Mouse (Mus musculus) left cerebral cortex, postnatal 36 days (tissue): ENCODE measurements around the gene Foxc1. TPM values are rescaled to one million over a fixed set of nuclear protein-coding genes. Genes with fewer than 3 reads are reported as not detected.

Source experiments
- DNase-seq, 2 experiments: peaks; one replicate each; pipeline ENCODE4 v3.0.0; 2021 to 2022; ENCODE audit warnings: low spot score in 2 of 2, mixed read lengths in 1 of 2
- intact Hi-C: fragments of 180-260 bp; cut with DNase I; formaldehyde crosslinking; loops from one replicate; pipeline ENCODE4 v1.15.1; 2025
- total RNA-seq, 2 experiments: library from RNA; stranded (reverse); gene quantifications; 2 replicates each; pipeline ENCODE4 v1.2.3; 2021

The Foxc1 gene
- total RNA-seq = 1 to 10 TPM; 4.3 to 6.6 TPM

- intact Hi-C loops = loop anchor here (5.0 to 10.0 kb wide), 2 partner anchors 148 to 249 kb away; partner anchors contain the start of genes A530084C06Rik and Foxq1
- DNase-seq = peak; percentile 62 to 70
These were observed at the start of gene Foxc1 for GRCm38 (mm10) chr13:31806428-31806832. Gene Foxc1 (plus strand): TSS chr13:31806633.

GRCm38 (mm10) chr13:31760411-31760810 lies 46.0 kb upstream of the Foxc1 start:
- DNase-seq = no peak
- intact Hi-C loops = no loop called here

GRCm38 (mm10) chr13:31761057-31761456 lies 45.4 kb upstream of the Foxc1 start:
- no peak for DNase-seq
- intact Hi-C loops = no loop called here

- no peak for DNase-seq
- intact Hi-C loops = no loop called here
These were observed 42.0 kb upstream of the Foxc1 start for GRCm38 (mm10) chr13:31764419-31764818.

GRCm38 (mm10) chr13:31765564-31765963 lies 40.9 kb upstream of the Foxc1 start:
- DNase-seq = no peak
- intact Hi-C loops = no loop called here

- intact Hi-C loops = no loop called here
- DNase-seq = no peak
These were observed 33.6 kb upstream of the Foxc1 start for GRCm38 (mm10) chr13:31772882-31773281.

GRCm38 (mm10) chr13:31775762-31776161 lies 30.7 kb upstream of the Foxc1 start:
- no peak for DNase-seq
- intact Hi-C loops = no loop called here

- intact Hi-C loops = no loop called here
- no peak for DNase-seq
These were observed 27.0 kb upstream of the Foxc1 start for GRCm38 (mm10) chr13:31779281-31779981.

- no peak for DNase-seq
- intact Hi-C loops = no loop called here
These were observed 26.1 kb upstream of the Foxc1 start for GRCm38 (mm10) chr13:31780299-31780698.

- DNase-seq = no peak
- intact Hi-C loops = no loop called here
These were observed 24.4 kb upstream of the Foxc1 start for GRCm38 (mm10) chr13:31782063-31782462.

- intact Hi-C loops = no loop called here
These were observed 21.7 kb upstream of the Foxc1 start for GRCm38 (mm10) chr13:31784757-31785156.

GRCm38 (mm10) chr13:31792480-31793132 lies 13.8 kb upstream of the Foxc1 start:
- DNase-seq = peak; percentile 31 to 47
- intact Hi-C loops = loop anchor here (2.0 to 10.0 kb wide), 4 partner anchors 618 to 1012 kb away; partner anchors contain the start of genes D930007J09Rik and Wrnip1

More at GRCm38 (mm10) chr13:31784757-31785156, 21.7 kb upstream of the Foxc1 start:
- DNase-seq = no peak

GRCm38 (mm10) chr13:31793163-31793562 lies 13.3 kb upstream of the Foxc1 start:
- intact Hi-C loops = loop anchor here (2.0 to 10.0 kb wide), 4 partner anchors 618 to 1012 kb away; partner anchors contain the start of genes D930007J09Rik and Wrnip1

GRCm38 (mm10) chr13:31797346-31797745 lies 9.1 kb upstream of the Foxc1 start:
- no peak for DNase-seq
- intact Hi-C loops = loop anchor here (10.0 kb wide), 1 partner anchor 1007 kb away; the partner anchor contains the start of genes D930007J09Rik and Wrnip1

More at GRCm38 (mm10) chr13:31793163-31793562, 13.3 kb upstream of the Foxc1 start:
- no peak for DNase-seq

GRCm38 (mm10) chr13:31798075-31798474 lies 8.4 kb upstream of the Foxc1 start:
- intact Hi-C loops = loop anchor here (10.0 kb wide), 1 partner anchor 1007 kb away; the partner anchor contains the start of genes D930007J09Rik and Wrnip1
- DNase-seq = no peak

GRCm38 (mm10) chr13:31800581-31801576 lies 5.6 kb upstream of the Foxc1 start:
- peak; percentile 83 to 85 for DNase-seq

GRCm38 (mm10) chr13:31801703-31802305 lies 4.6 kb upstream of the Foxc1 start:
- intact Hi-C loops = loop anchor here (2.0 to 10.0 kb wide), 6 partner anchors 153 to 690 kb away; partner anchors contain the start of gene Foxf2
- DNase-seq = no peak

More at GRCm38 (mm10) chr13:31800581-31801576, 5.6 kb upstream of the Foxc1 start:
- intact Hi-C loops = loop anchor here (2.0 to 10.0 kb wide), 6 partner anchors 154 to 691 kb away; partner anchors contain the start of gene Foxf2

- no peak for DNase-seq
- intact Hi-C loops = loop anchor here (5.0 to 10.0 kb wide), 3 partner anchors 152 to 690 kb away; partner anchors contain the start of gene Foxf2
These were observed 4.0 kb upstream of the Foxc1 start for GRCm38 (mm10) chr13:31802447-31802846.
